Mouse (Mus musculus): ENCODE data around the gene Cchcr1.

DNA sequence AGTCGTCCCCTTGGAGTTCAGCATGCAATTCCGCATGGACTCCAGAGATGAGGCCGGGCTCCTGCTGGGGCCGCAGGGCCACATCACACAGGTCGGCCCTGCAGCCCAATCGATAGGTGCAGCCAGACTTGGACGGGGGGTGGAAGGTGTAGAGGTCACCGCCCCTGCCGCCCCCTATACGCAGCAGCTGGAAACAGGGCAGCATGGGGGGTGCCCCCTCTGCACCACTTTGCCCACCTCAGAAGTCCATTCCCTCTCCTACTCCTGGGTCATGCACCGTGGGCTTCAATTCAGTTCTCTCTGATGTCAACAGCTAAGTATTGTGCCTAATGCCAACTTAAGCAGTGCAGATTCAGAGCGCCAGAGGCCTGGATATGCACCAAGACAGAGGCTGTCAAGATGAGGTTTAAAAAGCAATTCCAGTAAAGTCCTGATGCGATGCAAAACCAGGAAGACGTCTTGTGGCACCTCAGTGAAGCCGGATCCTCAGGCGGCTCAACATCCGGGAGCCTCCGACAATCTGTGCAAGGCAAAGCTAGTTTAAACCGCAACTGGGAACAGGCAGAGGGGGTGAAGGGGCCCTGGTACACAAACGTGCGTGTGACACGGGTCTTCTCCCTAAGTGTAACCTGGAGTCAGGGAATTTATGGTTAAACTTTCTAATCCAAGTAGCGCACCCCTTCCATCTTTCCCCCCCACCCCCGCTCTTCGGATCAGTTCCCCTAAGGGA is 824 bp upstream of the Cchcr1 start:
- TF ChIP-seq CTCF (IDR thresholded peaks at IDR 0.05; ENCODE audit: borderline replicate concordance, extremely low read depth, insufficient read depth, insufficient read length): no peak
- no peak for TF ChIP-seq POLR2A (IDR thresholded peaks at IDR 0.05; ENCODE audit: borderline replicate concordance, extremely low read depth, insufficient read depth, insufficient read length, poor library complexity, severe bottlenecking)
